Mouse (Mus musculus): ENCODE results near the gene Olfr907. TPM values are rescaled to one million over a fixed set of nuclear protein-coding genes. Genes with fewer than 3 reads are reported as not detected.

The Olfr907 gene
- polyA plus RNA-seq (2011; ENCODE audit: insufficient read depth, insufficient read length, low read depth, missing spikeins) = not detected in 2 replicates

DNA sequence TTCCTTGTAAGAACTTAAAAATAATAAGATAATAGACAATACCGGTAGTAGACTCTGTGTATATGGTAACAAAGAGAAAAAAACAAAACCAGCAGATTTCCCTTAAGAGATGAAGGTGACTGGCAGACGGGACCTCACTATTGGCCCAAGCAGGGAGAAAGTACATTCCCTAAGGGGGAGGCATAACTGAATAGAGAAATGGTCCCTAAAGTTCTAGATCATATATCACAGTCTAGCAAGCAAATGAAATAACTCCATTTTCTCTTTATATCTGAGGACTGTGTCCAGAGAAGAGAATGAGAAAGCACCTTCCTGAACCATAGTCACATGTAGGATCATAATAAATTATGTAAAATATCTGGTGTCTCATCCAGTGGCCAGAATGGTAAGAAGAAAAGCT is at the start of gene Olfr907:
Gene Olfr907 (plus strand): TSS at position 301 of the 400 bp plus-strand sequence.
- no peaks in the 10 kb centered on the region for H3K27me3 ChIP-seq (ENCODE audit: control insufficient read depth, insufficient read depth, low read length, poor library complexity, severe bottlenecking)
- H3K36me3 ChIP-seq (ENCODE audit: control insufficient read depth, insufficient read depth, low read length, poor library complexity, severe bottlenecking) = no peaks in the 10 kb centered on the region
- H3K4me3 ChIP-seq (ENCODE audit: low read depth, low read length) = no peak within 1 kb of the TSS
- no peak for TF ChIP-seq CTCF (IDR thresholded peaks at IDR 0.05; ENCODE audit: low read depth, low read length)
- TF ChIP-seq EP300 (IDR thresholded peaks at IDR 0.05; ENCODE audit: insufficient read depth, low read depth, low read length) = no peak
- TF ChIP-seq POLR2A (IDR thresholded peaks at IDR 0.05; ENCODE audit: insufficient read depth, low read length) = no peak
- no peaks in the 10 kb centered on the region for H3K9me3 ChIP-seq (replicated peaks; ENCODE audit: control insufficient read depth, insufficient read depth, low read length, poor library complexity, severe bottlenecking)
- no peaks in the 10 kb centered on the region for H3K4me1 ChIP-seq (ENCODE audit: control insufficient read depth, insufficient read depth, low read length)
- H3K27ac ChIP-seq (ENCODE audit: insufficient read depth, low read length) = no peak within 1 kb of the TSS
- H3K9ac ChIP-seq (ENCODE audit: low read depth, poor library complexity, severe bottlenecking) = no peak within 1 kb of the TSS

DNA sequence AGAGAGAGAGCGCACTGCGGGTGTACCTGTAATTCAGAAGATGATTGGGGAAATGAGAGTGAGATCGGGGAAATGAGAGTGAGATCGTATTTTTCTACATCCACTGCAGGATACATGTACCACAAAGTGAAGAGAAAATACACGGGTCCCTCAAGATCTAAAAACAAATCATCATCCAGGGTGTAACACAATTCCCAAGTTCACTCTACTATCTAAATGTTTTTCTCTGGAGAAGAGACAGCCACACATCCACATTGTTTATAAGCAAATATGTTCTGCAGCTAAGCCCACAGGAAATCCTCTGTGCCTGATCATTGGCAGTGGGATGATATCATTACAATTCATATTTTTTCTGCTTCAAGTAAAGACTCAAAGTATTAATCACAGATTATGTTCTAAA is 48.2 kb upstream of the Olfr907 start, which contains the start of gene Olfr902:
Gene Olfr902 (plus strand): TSS at position 301 of the 400 bp plus-strand sequence.
- TF ChIP-seq CTCF (IDR thresholded peaks at IDR 0.05; ENCODE audit: low read depth, low read length) = no peak
- TF ChIP-seq EP300 (IDR thresholded peaks at IDR 0.05; ENCODE audit: insufficient read depth, low read depth, low read length) = no peak
- TF ChIP-seq POLR2A (IDR thresholded peaks at IDR 0.05; ENCODE audit: insufficient read depth, low read length) = no peak
- no peak within 1 kb of the TSS for H3K9ac ChIP-seq (ENCODE audit: low read depth, poor library complexity, severe bottlenecking)
- H3K4me3 ChIP-seq (ENCODE audit: low read depth, low read length) = no peak within 1 kb of the TSS
- H3K36me3 ChIP-seq (ENCODE audit: control insufficient read depth, insufficient read depth, low read length, poor library complexity, severe bottlenecking) = no peaks in the 10 kb centered on the region
- no peaks in the 10 kb centered on the region for H3K27me3 ChIP-seq (ENCODE audit: control insufficient read depth, insufficient read depth, low read length, poor library complexity, severe bottlenecking)
- H3K27ac ChIP-seq (ENCODE audit: insufficient read depth, low read length) = no peak within 1 kb of the TSS
- H3K9me3 ChIP-seq (replicated peaks; ENCODE audit: control insufficient read depth, insufficient read depth, low read length, poor library complexity, severe bottlenecking) = no peaks in the 10 kb centered on the region
- H3K4me1 ChIP-seq (ENCODE audit: control insufficient read depth, insufficient read depth, low read length) = no peaks in the 10 kb centered on the region

DNA sequence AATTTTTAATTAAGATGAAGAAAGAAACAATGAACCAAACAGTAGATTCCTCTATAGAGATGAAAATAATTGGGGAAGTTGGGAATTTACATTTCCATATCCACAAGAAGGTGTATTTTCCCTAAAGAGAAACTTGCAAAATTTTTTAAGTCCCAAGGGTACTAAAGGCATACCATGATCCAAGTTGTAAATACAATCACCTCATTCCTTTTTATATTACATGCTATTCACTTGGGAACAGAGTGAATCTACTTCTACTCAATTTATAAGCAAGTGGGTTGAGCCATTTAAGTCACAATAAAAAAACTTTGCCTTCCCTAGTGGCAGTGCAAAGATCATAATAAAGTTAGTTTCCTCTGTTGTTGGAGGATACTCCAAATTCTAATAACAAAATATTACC is 32.8 kb upstream of the Olfr907 start, which contains the start of gene Olfr904:
Gene Olfr904 (plus strand): TSS at position 301 of the 400 bp plus-strand sequence.
- TF ChIP-seq EP300 (IDR thresholded peaks at IDR 0.05; ENCODE audit: insufficient read depth, low read depth, low read length) (no peak), CTCF (IDR thresholded peaks at IDR 0.05; ENCODE audit: low read depth, low read length) (no peak), POLR2A (IDR thresholded peaks at IDR 0.05; ENCODE audit: insufficient read depth, low read length) (no peak)
- Histone ChIP-seq H3K4me1 (ENCODE audit: control insufficient read depth, insufficient read depth, low read length) (no peaks in the 10 kb centered on the region), H3K9ac (ENCODE audit: low read depth, poor library complexity, severe bottlenecking) (no peak within 1 kb of the TSS), H3K27me3 (ENCODE audit: control insufficient read depth, insufficient read depth, low read length, poor library complexity, severe bottlenecking) (no peaks in the 10 kb centered on the region), H3K36me3 (ENCODE audit: control insufficient read depth, insufficient read depth, low read length, poor library complexity, severe bottlenecking) (no peaks in the 10 kb centered on the region), H3K27ac (ENCODE audit: insufficient read depth, low read length) (no peak within 1 kb of the TSS), H3K9me3 (replicated peaks; ENCODE audit: control insufficient read depth, insufficient read depth, low read length, poor library complexity, severe bottlenecking) (no peaks in the 10 kb centered on the region), H3K4me3 (ENCODE audit: low read depth, low read length) (no peak within 1 kb of the TSS)

DNA sequence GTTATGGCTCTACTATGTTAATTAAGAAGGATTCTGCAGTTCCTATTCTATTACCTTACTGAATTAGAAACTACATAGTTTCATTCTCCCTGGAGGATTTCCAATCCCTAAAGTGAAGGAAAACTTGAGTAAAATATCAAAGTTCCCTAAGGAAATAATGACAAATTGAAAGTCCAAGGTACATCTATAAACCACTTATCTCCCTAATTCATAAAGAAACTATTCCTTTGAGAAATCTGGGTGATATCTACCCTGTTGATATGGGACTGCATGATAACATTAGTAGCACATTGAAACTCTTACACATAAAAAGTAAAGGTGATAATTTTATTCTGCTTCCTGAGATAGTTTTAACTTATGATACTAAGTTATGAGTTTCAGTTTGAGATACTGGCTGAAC is 24.8 kb upstream of the Olfr907 start, which contains the start of gene Olfr905:
Gene Olfr905 (plus strand): TSS at position 301 of the 400 bp plus-strand sequence.
- no peaks in the 10 kb centered on the region for H3K4me1 ChIP-seq (ENCODE audit: control insufficient read depth, insufficient read depth, low read length)

DNA sequence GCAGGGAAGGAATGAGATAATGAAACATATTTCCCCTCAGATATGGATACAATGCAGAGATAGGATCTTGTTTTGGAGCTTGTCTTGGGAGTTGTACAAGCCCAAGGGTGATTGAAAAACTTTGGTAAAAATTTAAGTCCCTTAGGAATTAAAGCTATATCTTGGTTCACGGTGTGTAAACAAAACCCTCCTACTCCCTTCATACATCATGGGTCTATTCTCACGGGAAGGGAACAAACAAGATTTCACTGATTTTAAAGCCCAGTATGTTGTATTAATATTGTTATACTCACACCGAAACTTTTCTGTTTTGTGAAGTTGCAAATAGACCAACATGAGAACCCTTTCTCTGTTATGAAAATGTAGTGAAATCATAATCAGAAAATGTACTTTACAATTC is 8.8 kb upstream of the Olfr907 start, which contains the start of gene Olfr906:
Gene Olfr906 (plus strand): TSS at position 301 of the 400 bp plus-strand sequence.
- Histone ChIP-seq H3K36me3 (ENCODE audit: control insufficient read depth, insufficient read depth, low read length, poor library complexity, severe bottlenecking) (no peaks in the 10 kb centered on the region), H3K9ac (ENCODE audit: low read depth, poor library complexity, severe bottlenecking) (no peak within 1 kb of the TSS), H3K27me3 (ENCODE audit: control insufficient read depth, insufficient read depth, low read length, poor library complexity, severe bottlenecking) (no peaks in the 10 kb centered on the region), H3K9me3 (replicated peaks; ENCODE audit: control insufficient read depth, insufficient read depth, low read length, poor library complexity, severe bottlenecking) (no peaks in the 10 kb centered on the region), H3K27ac (ENCODE audit: insufficient read depth, low read length) (no peak within 1 kb of the TSS), H3K4me3 (ENCODE audit: low read depth, low read length) (no peak within 1 kb of the TSS), H3K4me1 (ENCODE audit: control insufficient read depth, insufficient read depth, low read length) (no peaks in the 10 kb centered on the region)
- TF ChIP-seq CTCF (IDR thresholded peaks at IDR 0.05; ENCODE audit: low read depth, low read length) (no peak), POLR2A (IDR thresholded peaks at IDR 0.05; ENCODE audit: insufficient read depth, low read length) (no peak), EP300 (IDR thresholded peaks at IDR 0.05; ENCODE audit: insufficient read depth, low read depth, low read length) (no peak)

More for the DNA sequence above, 24.8 kb upstream of the Olfr907 start, which contains the start of gene Olfr905:
- no peak within 1 kb of the TSS for H3K4me3 ChIP-seq (ENCODE audit: low read depth, low read length)
- H3K9ac ChIP-seq (ENCODE audit: low read depth, poor library complexity, severe bottlenecking) = no peak within 1 kb of the TSS
- no peak within 1 kb of the TSS for H3K27ac ChIP-seq (ENCODE audit: insufficient read depth, low read length)
- no peaks in the 10 kb centered on the region for H3K36me3 ChIP-seq (ENCODE audit: control insufficient read depth, insufficient read depth, low read length, poor library complexity, severe bottlenecking)
- TF ChIP-seq EP300 (IDR thresholded peaks at IDR 0.05; ENCODE audit: insufficient read depth, low read depth, low read length) (no peak), CTCF (IDR thresholded peaks at IDR 0.05; ENCODE audit: low read depth, low read length) (no peak), POLR2A (IDR thresholded peaks at IDR 0.05; ENCODE audit: insufficient read depth, low read length) (no peak)
- H3K9me3 ChIP-seq (replicated peaks; ENCODE audit: control insufficient read depth, insufficient read depth, low read length, poor library complexity, severe bottlenecking) = no peaks in the 10 kb centered on the region
- H3K27me3 ChIP-seq (ENCODE audit: control insufficient read depth, insufficient read depth, low read length, poor library complexity, severe bottlenecking) = no peaks in the 10 kb centered on the region

DNA sequence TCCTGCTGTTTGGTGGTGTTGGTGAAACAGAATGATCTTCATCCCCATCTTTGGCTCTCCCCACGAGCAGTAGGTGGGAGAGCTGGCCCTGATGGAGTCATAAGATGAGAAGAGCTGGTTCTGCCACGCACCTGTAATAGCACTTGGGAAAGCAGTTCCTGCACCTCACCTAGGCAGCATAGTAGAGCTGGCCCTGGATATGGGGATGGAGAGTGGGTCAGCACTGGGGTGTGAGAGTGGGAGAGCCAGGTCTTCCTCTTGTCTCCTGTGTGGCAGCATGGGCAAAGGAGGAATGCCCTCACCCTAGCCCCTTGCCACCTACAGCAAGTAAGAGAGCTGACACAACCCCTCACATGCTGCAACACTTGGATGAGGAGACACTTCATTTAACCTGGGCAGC is 16.8 kb downstream of the Olfr907 start:
- Histone ChIP-seq H3K4me3 (ENCODE audit: low read depth, low read length) (no peak overlapping the region), H3K36me3 (ENCODE audit: control insufficient read depth, insufficient read depth, low read length, poor library complexity, severe bottlenecking) (no peaks in the 10 kb centered on the region), H3K27me3 (ENCODE audit: control insufficient read depth, insufficient read depth, low read length, poor library complexity, severe bottlenecking) (no peaks in the 10 kb centered on the region), H3K9me3 (replicated peaks; ENCODE audit: control insufficient read depth, insufficient read depth, low read length, poor library complexity, severe bottlenecking) (no peaks in the 10 kb centered on the region), H3K27ac (ENCODE audit: insufficient read depth, low read length) (no peak overlapping the region), H3K4me1 (ENCODE audit: control insufficient read depth, insufficient read depth, low read length) (no peaks in the 10 kb centered on the region), H3K9ac (ENCODE audit: low read depth, poor library complexity, severe bottlenecking) (no peak overlapping the region)
- TF ChIP-seq POLR2A (IDR thresholded peaks at IDR 0.05; ENCODE audit: insufficient read depth, low read length) = no peak
- TF ChIP-seq EP300 (IDR thresholded peaks at IDR 0.05; ENCODE audit: insufficient read depth, low read depth, low read length) = no peak
- TF ChIP-seq CTCF (IDR thresholded peaks at IDR 0.05; ENCODE audit: low read depth, low read length) = no peak
